8 mouse cellular contexts compared by ENCODE assay signal in genomic region chr16:35871898-35872297, GRCm38 (mm10). TPM values are rescaled to one million over a fixed set of nuclear protein-coding genes. Genes with fewer than 3 reads are reported as not detected.
A peak's percentile ranks its signal among the peaks of the same experiment; 100 is the strongest.
DNase-seq lines count a peak whose midpoint lies in the region; ATAC-seq and TF ChIP-seq lines count a peak whose summit lies in the region.

No protein-coding gene starts in this region.

- no peak overlapping the region for H3K9ac ChIP-seq in hindbrain, embryonic 14.5 days
- H3K9ac ChIP-seq in midbrain, embryonic 11.5 days (ENCODE audit: low read length) = no peak overlapping the region; the same call in 1 of the 2 replicates

- peak overlapping the region; percentile 91 for H3K4me3 ChIP-seq in kidney, adult 2 months (ENCODE audit: insufficient read depth, low read depth, low read length)
- H3K4me3 ChIP-seq in cortical plate, adult 2 months (ENCODE audit: insufficient read depth, low read length) = peak overlapping the region; percentile 58
- peak overlapping the region; percentile 46; the same call in 1 of the 2 replicates for H3K4me3 ChIP-seq in hindbrain, embryonic 14.5 days (replicated peaks; ENCODE audit: low read length)
- H3K4me3 ChIP-seq in midbrain, embryonic 11.5 days (ENCODE audit: low read depth, low read length) = no peak overlapping the region

- H3K36me3 ChIP-seq in kidney, adult 2 months (ENCODE audit: control insufficient read depth, insufficient read depth, low read length) = no peaks in the 10 kb centered on the region
- no peaks in the 10 kb centered on the region for H3K36me3 ChIP-seq in hindbrain, embryonic 14.5 days (replicated peaks; ENCODE audit: control insufficient read depth, insufficient read depth)
- H3K36me3 ChIP-seq in midbrain, embryonic 11.5 days (ENCODE audit: control insufficient read depth, insufficient read depth, low read length) = no peaks in the 10 kb centered on the region

- no peaks in the 10 kb centered on the region for H3K4me1 ChIP-seq in kidney, adult 2 months (ENCODE audit: control insufficient read depth, insufficient read depth, low read length)
- no peaks in the 10 kb centered on the region for H3K4me1 ChIP-seq in cortical plate, adult 2 months (ENCODE audit: control insufficient read depth, insufficient read depth, low read length)
- peaks cover 14% of the 10 kb centered on the region; the same call in 1 of the 2 replicates for H3K4me1 ChIP-seq in hindbrain, embryonic 14.5 days (replicated peaks; ENCODE audit: control insufficient read depth, insufficient read depth, low read length)
- H3K4me1 ChIP-seq in midbrain, embryonic 11.5 days (ENCODE audit: control insufficient read depth, insufficient read depth, low read length) = no peaks in the 10 kb centered on the region; the same call in 1 of the 2 replicates

- TF ChIP-seq CTCF in kidney, adult 2 months (conservative IDR thresholded peaks at IDR 0.05; ENCODE audit: insufficient read depth, insufficient read length, low read depth, low read length) = no peak
- no peak for TF ChIP-seq CTCF in cortical plate, adult 2 months (IDR thresholded peaks at IDR 0.05; ENCODE audit: extremely low read depth, insufficient read depth, low read length)

- WGBS in kidney, adult 2 months = 25% methylated on average over 12 of the region's 12 CpGs
- WGBS in hindbrain, embryonic 14.5 days = 26% methylated on average over 12 of the region's 12 CpGs
- 23% methylated on average over 12 of the region's 12 CpGs for WGBS in midbrain, embryonic 11.5 days

- peak overlapping the region; percentile 95; the same call in 1 of the 2 replicates for H3K4me2 ChIP-seq in hindbrain, embryonic 14.5 days (replicated peaks)
- peak overlapping the region; percentile 95 for H3K4me2 ChIP-seq in midbrain, embryonic 11.5 days

- no peak for TF ChIP-seq POLR2A in kidney, adult 2 months (IDR thresholded peaks at IDR 0.05; ENCODE audit: low read depth, low read length)
- TF ChIP-seq POLR2A in cortical plate, adult 2 months (IDR thresholded peaks at IDR 0.05; ENCODE audit: extremely low read depth, insufficient read depth, low read length) = no peak

- no peaks in the 10 kb centered on the region for H3K9me3 ChIP-seq in hindbrain, embryonic 14.5 days (ENCODE audit: control insufficient read depth, low read length)
- no peaks in the 10 kb centered on the region for H3K9me3 ChIP-seq in midbrain, embryonic 11.5 days (ENCODE audit: control insufficient read depth, low read length)

- DNase-seq in kidney, adult 2 months = no peak
- DNase-seq in kidney, postnatal 10 days = no peak
- DNase-seq in hindbrain, embryonic 14.5 days (ENCODE audit: low spot score) = no peak
- peak; percentile 88 for DNase-seq in midbrain, embryonic 11.5 days (ENCODE audit: low spot score, missing footprints)
- DNase-seq in ovary, postnatal 10 days (ENCODE audit: low spot score) = no peak
- DNase-seq in adrenal gland, postnatal 25 days = no peak

- ATAC-seq in hindbrain, embryonic 14.5 days (ENCODE audit: low FRiP score) = no peak
- no peak for ATAC-seq in midbrain, embryonic 11.5 days (ENCODE audit: low FRiP score)
- no peak for ATAC-seq in activated CD4-positive, CD25-positive, alpha-beta regulatory T cell, adult 4 months

- H3K27ac ChIP-seq in kidney, adult 2 months (ENCODE audit: insufficient read depth, low read depth, low read length) = peak overlapping the region; percentile 71; the same call in 1 of the 2 replicates
- no peak overlapping the region for H3K27ac ChIP-seq in cortical plate, adult 2 months (ENCODE audit: insufficient read depth, low read length)
- no peak overlapping the region for H3K27ac ChIP-seq in hindbrain, embryonic 14.5 days
- H3K27ac ChIP-seq in midbrain, embryonic 11.5 days (ENCODE audit: low read depth, low read length) = no peak overlapping the region

- no peaks in the 10 kb centered on the region for H3K27me3 ChIP-seq in kidney, adult 2 months (replicated peaks; ENCODE audit: control insufficient read depth, insufficient read depth, low read length)
- H3K27me3 ChIP-seq in hindbrain, embryonic 14.5 days (ENCODE audit: control insufficient read depth, insufficient read depth, low read length) = peaks cover 37% of the 10 kb centered on the region
- H3K27me3 ChIP-seq in midbrain, embryonic 11.5 days (ENCODE audit: control insufficient read depth, insufficient read depth, low read length) = peaks cover 20% of the 10 kb centered on the region

RNA-seq across cellular contexts. Expression of gene Parp14, which starts 0.6 kb away (rescaled TPM):
- polyA plus RNA-seq in kidney, adult 2 months (2012; rRNA removed) = 3.8 and 5.3 TPM in 2 replicates
- polyA plus RNA-seq in cortical plate, adult 2 months (2012; rRNA removed) = 1.4 and 1.8 TPM in 2 replicates
- polyA plus RNA-seq in hindbrain, embryonic 14.5 days (2014; fragmentation: Nextera tagmentation; extraction: Ambion mirVana) = 0.38 and 0.66 TPM in 2 replicates
- polyA plus RNA-seq in midbrain, embryonic 11.5 days (2014; fragmentation: Nextera tagmentation; extraction: Ambion mirVana) = 0.33 and 0.37 TPM in 2 replicates
- 10 to 100 TPM; 38.7 to 42.6 TPM for polyA plus RNA-seq in activated CD4-positive, CD25-positive, alpha-beta regulatory T cell, adult 4 months (2017; shearing (Covaris generic))
- 12.9 and 18.6 TPM in 2 replicates for total RNA-seq in adrenal gland, postnatal 25 days (2021)
